Mouse (Mus musculus): ENCODE measurements around the gene Gm20388. TPM values are rescaled to one million over a fixed set of nuclear protein-coding genes. Genes with fewer than 3 reads are reported as not detected.
A peak's percentile ranks its signal among the peaks of the same experiment; 100 is the strongest.

Gm20388 gene
- polyA plus RNA-seq, 1 experiment from 2014 or later, result 3.6 TPM

- peak; percentile 42 for DNase-seq (ENCODE audit: low spot score)
- 13% methylated on average over 4 of the region's 4 CpGs for WGBS
- peaks cover 99% of the 10 kb centered on the region for H3K27me3 ChIP-seq (replicated peaks; ENCODE audit: low read depth, poor library complexity, severe bottlenecking)
- no peaks in the 10 kb centered on the region for H3K36me3 ChIP-seq (replicated peaks)
- no peak overlapping the region for H3K27ac ChIP-seq (replicated peaks)
- no peaks in the 10 kb centered on the region for H3K9me3 ChIP-seq
- peaks cover 47% of the 10 kb centered on the region for H3K4me1 ChIP-seq
- H3K4me3 ChIP-seq, result no peak overlapping the region
Observed at GRCm38 (mm10) chr8:120833196-120833595, 922.6 kb downstream of the Gm20388 start.

GRCm38 (mm10) chr8:120839031-120839430 lies 928.4 kb downstream of the Gm20388 start:
- H3K36me3 ChIP-seq (replicated peaks), result no peaks in the 10 kb centered on the region
- DNase-seq (ENCODE audit: low spot score), result peak; percentile 83
- peak overlapping the region; percentile 20; the same call in 1 of the 2 replicates for H3K4me3 ChIP-seq
- H3K27me3 ChIP-seq (replicated peaks; ENCODE audit: low read depth, poor library complexity, severe bottlenecking), result peaks cover 76% of the 10 kb centered on the region
- WGBS, result 30% methylated on average over 14 of the region's 14 CpGs
- H3K27ac ChIP-seq (replicated peaks), result peak overlapping the region; percentile 72
- peaks cover 35% of the 10 kb centered on the region for H3K4me1 ChIP-seq
- no peaks in the 10 kb centered on the region for H3K9me3 ChIP-seq

- DNase-seq (ENCODE audit: low spot score), result no peak
- H3K4me3 ChIP-seq, result no peak overlapping the region
- 84% methylated on average over 7 of the region's 7 CpGs for WGBS
- peaks cover 71% of the 10 kb centered on the region for H3K27me3 ChIP-seq (replicated peaks; ENCODE audit: low read depth, poor library complexity, severe bottlenecking)
- H3K4me1 ChIP-seq, result peaks cover 55% of the 10 kb centered on the region
- H3K27ac ChIP-seq (replicated peaks), result no peak overlapping the region
- no peaks in the 10 kb centered on the region for H3K9me3 ChIP-seq
- H3K36me3 ChIP-seq (replicated peaks), result no peaks in the 10 kb centered on the region
Observed at GRCm38 (mm10) chr8:120843084-120843483, 932.4 kb downstream of the Gm20388 start.

DNA sequence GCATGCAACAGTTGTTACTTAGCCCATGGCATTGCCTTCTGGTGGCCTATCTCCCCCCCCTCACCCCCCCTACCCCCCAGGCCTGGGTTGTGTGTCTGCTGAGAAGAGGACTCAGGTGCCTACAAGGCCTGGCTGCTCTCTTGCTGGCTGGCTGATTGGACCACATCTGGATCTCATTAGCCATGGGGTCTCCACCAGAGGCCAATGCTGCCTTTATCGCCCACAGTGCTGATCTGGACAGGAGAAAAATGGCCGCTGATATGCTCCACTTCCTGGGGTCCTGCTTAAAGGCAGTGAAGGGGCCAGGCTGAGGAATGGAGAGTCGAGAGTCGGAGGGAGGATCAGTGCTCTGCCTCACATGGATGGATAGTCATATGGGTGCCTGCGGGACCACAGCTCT lies 935.4 kb downstream of the Gm20388 start:
- Histone ChIP-seq H3K36me3 (replicated peaks) (no peaks in the 10 kb centered on the region), H3K4me3 (no peak overlapping the region), H3K27ac (replicated peaks) (peak overlapping the region; percentile 30; the same call in 1 of the 2 replicates), H3K4me1 (peaks cover 50% of the 10 kb centered on the region), H3K9me3 (no peaks in the 10 kb centered on the region), H3K27me3 (replicated peaks; ENCODE audit: low read depth, poor library complexity, severe bottlenecking) (peaks cover 92% of the 10 kb centered on the region)
- 51% methylated on average over 5 of the region's 5 CpGs for WGBS
- peak; percentile 74 for DNase-seq (ENCODE audit: low spot score)

DNA sequence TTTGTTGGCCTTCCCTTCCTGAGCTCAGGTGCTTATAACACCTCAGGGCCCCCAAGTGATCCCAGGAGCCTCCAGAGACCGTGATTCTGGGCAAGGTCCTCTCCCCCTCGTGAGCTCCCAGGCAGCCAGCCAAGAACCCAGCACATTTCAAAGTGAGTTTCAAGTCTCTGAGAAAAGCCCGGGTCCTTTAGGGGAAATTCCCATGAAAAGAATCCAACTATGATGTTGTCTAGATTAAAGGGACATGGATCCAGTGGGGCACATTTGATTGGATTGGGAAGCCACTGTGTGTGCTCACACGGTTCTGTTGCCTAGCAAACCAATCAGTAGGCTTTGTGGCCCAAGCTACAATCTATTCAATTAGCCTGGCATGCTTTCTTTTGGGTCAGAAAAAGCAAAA lies 936.6 kb downstream of the Gm20388 start:
- H3K9me3 ChIP-seq, result no peaks in the 10 kb centered on the region
- DNase-seq (ENCODE audit: low spot score), result no peak
- H3K36me3 ChIP-seq (replicated peaks), result no peaks in the 10 kb centered on the region
- H3K27ac ChIP-seq (replicated peaks), result 0 out of 2 replicates have a peak overlapping the region, but pooled peaks have one; percentile 40
- 37% methylated on average over 4 of the region's 4 CpGs for WGBS
- H3K4me1 ChIP-seq, result peaks cover 55% of the 10 kb centered on the region
- H3K27me3 ChIP-seq (replicated peaks; ENCODE audit: low read depth, poor library complexity, severe bottlenecking), result peaks cover 89% of the 10 kb centered on the region
- no peak overlapping the region for H3K4me3 ChIP-seq

DNA sequence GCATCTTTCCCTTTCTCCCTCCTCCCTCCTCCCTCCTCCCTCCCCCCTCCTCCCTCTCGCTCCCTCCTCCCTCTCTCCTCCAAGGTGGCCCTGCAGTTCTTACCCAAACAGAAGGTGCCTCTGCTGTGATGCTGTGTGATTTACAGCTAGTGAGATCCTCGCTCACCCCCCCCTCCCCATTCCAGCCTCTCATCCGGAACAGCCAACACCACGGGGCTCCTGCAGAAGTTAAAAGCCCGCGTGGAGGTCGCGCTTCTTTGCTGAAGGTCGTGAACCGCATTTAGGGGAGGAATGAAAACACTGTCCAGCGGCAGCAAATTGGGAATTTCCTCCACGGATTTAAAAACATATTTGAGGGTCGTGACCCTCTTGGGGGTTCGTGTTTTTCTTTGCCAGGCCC lies 937.1 kb downstream of the Gm20388 start:
- H3K4me1 ChIP-seq, result peaks cover 55% of the 10 kb centered on the region
- DNase-seq (ENCODE audit: low spot score), result peak; percentile 79
- H3K36me3 ChIP-seq (replicated peaks), result no peaks in the 10 kb centered on the region
- peak overlapping the region; percentile 18; the same call in 1 of the 2 replicates for H3K4me3 ChIP-seq
- peak overlapping the region; percentile 57 for H3K27ac ChIP-seq (replicated peaks)
- WGBS, result 9% methylated on average over 13 of the region's 14 CpGs
- peaks cover 86% of the 10 kb centered on the region for H3K27me3 ChIP-seq (replicated peaks; ENCODE audit: low read depth, poor library complexity, severe bottlenecking)
- H3K9me3 ChIP-seq, result no peaks in the 10 kb centered on the region

GRCm38 (mm10) chr8:120848434-120848833 lies 937.8 kb downstream of the Gm20388 start:
- H3K27me3 ChIP-seq (replicated peaks; ENCODE audit: low read depth, poor library complexity, severe bottlenecking), result peaks cover 86% of the 10 kb centered on the region
- H3K27ac ChIP-seq (replicated peaks), result peak overlapping the region; percentile 57

GRCm38 (mm10) chr8:120851411-120851810 lies 940.8 kb downstream of the Gm20388 start:
- Histone ChIP-seq H3K36me3 (replicated peaks) (no peaks in the 10 kb centered on the region), H3K4me1 (peaks cover 38% of the 10 kb centered on the region), H3K9me3 (no peaks in the 10 kb centered on the region), H3K27ac (replicated peaks) (no peak overlapping the region; the same call in 1 of the 2 replicates), H3K4me3 (no peak overlapping the region), H3K27me3 (replicated peaks; ENCODE audit: low read depth, poor library complexity, severe bottlenecking) (peaks cover 78% of the 10 kb centered on the region)
- WGBS, result 83% methylated on average over 12 of the region's 12 CpGs
- DNase-seq (ENCODE audit: low spot score), result no peak

More at GRCm38 (mm10) chr8:120848434-120848833, 937.8 kb downstream of the Gm20388 start:
- 56% methylated on average over 4 of the region's 4 CpGs for WGBS
- no peak for DNase-seq (ENCODE audit: low spot score)
- H3K4me3 ChIP-seq, result 0 out of 2 replicates have a peak overlapping the region, but pooled peaks have one; percentile 18
- H3K36me3 ChIP-seq (replicated peaks), result no peaks in the 10 kb centered on the region
- peaks cover 51% of the 10 kb centered on the region for H3K4me1 ChIP-seq
- no peaks in the 10 kb centered on the region for H3K9me3 ChIP-seq

- peak overlapping the region; percentile 36; the same call in 1 of the 2 replicates for H3K27ac ChIP-seq (replicated peaks)
- peaks cover 64% of the 10 kb centered on the region for H3K27me3 ChIP-seq (replicated peaks; ENCODE audit: low read depth, poor library complexity, severe bottlenecking)
- H3K36me3 ChIP-seq (replicated peaks), result no peaks in the 10 kb centered on the region
- no peak overlapping the region for H3K4me3 ChIP-seq
- 88% methylated on average over 14 of the region's 14 CpGs for WGBS
- no peaks in the 10 kb centered on the region for H3K9me3 ChIP-seq
- DNase-seq (ENCODE audit: low spot score), result no peak
- peaks cover 26% of the 10 kb centered on the region for H3K4me1 ChIP-seq
Observed at GRCm38 (mm10) chr8:120859881-120860280, 949.2 kb downstream of the Gm20388 start.

- 55% methylated on average over 24 of the region's 24 CpGs for whole genome bisulfite sequencing
- no peaks in the 10 kb centered on the region for H3K36me3 ChIP-seq (replicated peaks)
- H3K9me3 ChIP-seq, result no peaks in the 10 kb centered on the region
- peaks cover 28% of the 10 kb centered on the region for H3K4me1 ChIP-seq
- no peak overlapping the region for H3K4me3 ChIP-seq
- peak overlapping the region; percentile 68 for H3K27ac ChIP-seq (replicated peaks)
- DNase-seq (ENCODE audit: low spot score), result peak; percentile 56
- H3K27me3 ChIP-seq (replicated peaks; ENCODE audit: low read depth, poor library complexity, severe bottlenecking), result peaks cover 66% of the 10 kb centered on the region
Observed at GRCm38 (mm10) chr8:120860423-120861126, 949.9 kb downstream of the Gm20388 start.

DNA sequence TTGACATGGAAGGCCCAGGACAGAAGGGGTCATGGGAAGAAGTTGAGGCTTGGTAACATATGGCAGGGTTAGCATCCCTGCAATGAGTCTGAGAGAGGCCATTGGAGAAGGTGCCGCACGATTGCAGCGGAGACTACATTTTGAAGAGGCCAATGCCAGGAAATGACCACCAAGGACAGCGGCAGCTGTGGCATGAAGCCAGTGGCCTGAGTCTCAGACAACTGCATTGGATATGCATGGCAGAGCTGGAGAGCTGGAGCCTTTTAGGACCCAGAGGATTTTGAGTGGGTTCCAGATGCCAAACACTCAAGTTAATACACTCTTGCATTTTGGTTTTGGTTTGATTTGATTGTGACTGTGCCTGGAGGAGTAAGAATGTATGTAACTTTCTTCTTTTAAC lies 953.0 kb downstream of the Gm20388 start:
- WGBS, result 89% methylated on average over 4 of the region's 4 CpGs
- Histone ChIP-seq H3K4me1 (peaks cover 38% of the 10 kb centered on the region), H3K27me3 (replicated peaks; ENCODE audit: low read depth, poor library complexity, severe bottlenecking) (peaks cover 62% of the 10 kb centered on the region), H3K36me3 (replicated peaks) (no peaks in the 10 kb centered on the region), H3K27ac (replicated peaks) (no peak overlapping the region), H3K9me3 (no peaks in the 10 kb centered on the region), H3K4me3 (no peak overlapping the region)
- no peak for DNase-seq (ENCODE audit: low spot score)

DNA sequence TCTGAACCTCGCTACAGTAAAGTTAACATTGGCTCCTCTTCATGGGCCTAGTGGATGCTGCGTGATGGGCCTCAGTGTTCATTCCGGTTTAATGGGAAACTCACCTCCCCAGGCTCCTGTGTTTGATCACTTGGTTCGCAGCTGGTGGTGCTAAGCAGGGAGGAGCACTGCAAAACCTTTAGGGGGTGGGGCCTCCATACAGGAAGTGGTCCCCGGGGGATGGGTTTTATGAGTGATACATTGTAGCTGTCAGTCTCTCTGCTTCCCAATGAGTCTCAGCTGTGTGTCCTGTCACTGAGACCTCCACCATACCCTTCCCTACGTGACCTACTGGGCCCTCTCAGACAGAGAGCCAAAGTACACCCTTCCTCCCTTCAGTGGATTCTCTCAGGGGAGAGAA lies 956.7 kb downstream of the Gm20388 start:
- 75% methylated on average over 6 of the region's 6 CpGs for WGBS
- peaks cover 26% of the 10 kb centered on the region for H3K4me1 ChIP-seq
- H3K9me3 ChIP-seq, result 0 out of 2 replicates have a peak, but pooled peaks cover 2% of the 10 kb centered on the region
- no peaks in the 10 kb centered on the region for H3K36me3 ChIP-seq (replicated peaks)
- no peak overlapping the region for H3K27ac ChIP-seq (replicated peaks)
- peaks cover 35% of the 10 kb centered on the region for H3K27me3 ChIP-seq (replicated peaks; ENCODE audit: low read depth, poor library complexity, severe bottlenecking)
- no peak for DNase-seq (ENCODE audit: low spot score)
- H3K4me3 ChIP-seq, result no peak overlapping the region

DNA sequence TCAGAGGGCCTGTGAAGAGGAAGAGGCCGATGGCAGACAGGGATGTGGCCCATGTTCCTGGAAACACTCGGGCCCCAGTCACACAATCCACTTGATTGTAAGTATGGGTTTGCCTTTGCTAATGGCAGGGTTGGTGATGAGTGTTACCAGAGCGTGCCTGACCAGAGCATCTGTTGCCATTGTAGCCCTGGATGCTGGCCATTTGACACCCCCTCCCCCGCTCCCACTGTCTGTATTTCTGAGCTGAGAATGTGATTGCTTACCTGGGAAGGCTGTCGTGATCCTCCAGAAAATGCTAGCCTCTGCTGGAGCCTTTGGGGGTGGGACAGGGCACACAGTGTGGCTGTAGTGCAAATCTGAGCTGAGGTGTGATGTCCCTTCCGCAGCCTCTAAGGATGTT lies 962.0 kb downstream of the Gm20388 start:
- Histone ChIP-seq H3K27me3 (replicated peaks; ENCODE audit: low read depth, poor library complexity, severe bottlenecking) (peaks cover 44% of the 10 kb centered on the region), H3K36me3 (replicated peaks) (no peaks in the 10 kb centered on the region), H3K4me3 (no peak overlapping the region), H3K9me3 (0 out of 2 replicates have a peak, but pooled peaks cover 2% of the 10 kb centered on the region), H3K27ac (replicated peaks) (no peak overlapping the region), H3K4me1 (peaks cover 17% of the 10 kb centered on the region)
- no peak for DNase-seq (ENCODE audit: low spot score)
- 81% methylated on average over 6 of the region's 6 CpGs for WGBS

All from embryonic facial prominence, embryonic 10.5 days (tissue).